Mouse (Mus musculus) midbrain, postnatal 0 days (tissue): ENCODE data around the gene Maml3. TPM values are rescaled to one million over a fixed set of nuclear protein-coding genes. Genes with fewer than 3 reads are reported as not detected.

ENCODE experiments used
- ATAC-seq: fragments of 200-750 bp; cut with Nextera tagmentation; 2 replicates; pipeline ENCODE4 v1.8.0; 2017; ENCODE audit warnings: moderate number of reproducible peaks, mild to moderate bottlenecking, moderate TSS enrichment, moderate library complexity; ENCODE audit not compliant: low FRiP score
- DNase-seq: peaks from one replicate; pipeline ENCODE4 v3.0.0-alpha.2; 2015; ENCODE audit warnings: low spot score
- H3K27ac ChIP-seq: fragments of 300-500 bp; sonication (generic); 2 replicates; pipeline ENCODE4 v1.5.1; 2014; ENCODE audit warnings: low read depth, mild to moderate bottlenecking, low read length, mixed read lengths
- H3K27me3 ChIP-seq: fragments of 300-500 bp; sonication (generic); 2 replicates; pipeline ENCODE4 v1.6.1; 2014; ENCODE audit warnings: low read length, control low read depth, mixed read lengths; ENCODE audit not compliant: insufficient read depth
- H3K36me3 ChIP-seq: fragments of 300-500 bp; sonication (generic); 2 replicates; pipeline ENCODE4 v1.6.1; 2014; ENCODE audit warnings: low read length, control low read depth, mixed read lengths; ENCODE audit not compliant: insufficient read depth
- H3K4me1 ChIP-seq: fragments of 300-500 bp; sonication (generic); 2 replicates; pipeline ENCODE4 v1.6.1; 2014; ENCODE audit warnings: mild to moderate bottlenecking, control low read depth, antibody characterized with exemption, low read length, mixed read lengths; ENCODE audit not compliant: insufficient read depth
- H3K4me2 ChIP-seq: fragments of 300-500 bp; sonication (generic); 2 replicates; pipeline ENCODE4 v1.6.1; 2014; ENCODE audit warnings: low read depth, mild to moderate bottlenecking, low read length, mixed read lengths; ENCODE audit not compliant: poor library complexity, severe bottlenecking
- H3K4me3 ChIP-seq: fragments of 300-500 bp; sonication (generic); 2 replicates; pipeline ENCODE4 v1.5.1; 2014; ENCODE audit warnings: low read depth, mild to moderate bottlenecking, low read length, moderate library complexity
- H3K9ac ChIP-seq: fragments of 300-500 bp; sonication (generic); replicated peaks from 2 replicates; pipeline ENCODE4 v1.6.1; 2014; ENCODE audit warnings: mild to moderate bottlenecking, low read length, moderate library complexity, mixed read lengths; ENCODE audit not compliant: poor library complexity, severe bottlenecking
- H3K9me3 ChIP-seq: fragments of 300-500 bp; sonication (generic); 2 replicates; pipeline ENCODE4 v1.6.1; 2016; ENCODE audit warnings: low read length, control low read depth
- CTCF ChIP-seq: IDR thresholded peaks from 2 replicates; pipeline ENCODE4 v1.5.1; 2016; ENCODE audit warnings: antibody characterized with exemption, mild to moderate bottlenecking
- WGBS: fragments of 180-500 bp; shearing (Covaris S2); extraction: QIAGEN DNeasy Blood & Tissue Kit; methylation state at CpG from one replicate; pipeline ENCODE4 v1.1.7; 2014; 5-methylcytosine and 5-hydroxymethylcytosine counted together
- polyA plus RNA-seq: library from polyadenylated mRNA; unstranded; fragments of >200 nt; fragmentation: Nextera tagmentation; extraction: Ambion mirVana; gene quantifications from 2 replicates; pipeline ENCODE4 v1.2.1, GENCODE M21; 2015
- total RNA-seq: library from RNA; depleted of rRNA; stranded (reverse); fragments of >200 nt; gene quantifications from 2 replicates; pipeline ENCODE4 v1.2.3, GENCODE M21; 2014

Maml3 gene
- total and polyA plus RNA-seq, 2 experiments from 2014 or later = 3.9 to 20.2 TPM

DNA sequence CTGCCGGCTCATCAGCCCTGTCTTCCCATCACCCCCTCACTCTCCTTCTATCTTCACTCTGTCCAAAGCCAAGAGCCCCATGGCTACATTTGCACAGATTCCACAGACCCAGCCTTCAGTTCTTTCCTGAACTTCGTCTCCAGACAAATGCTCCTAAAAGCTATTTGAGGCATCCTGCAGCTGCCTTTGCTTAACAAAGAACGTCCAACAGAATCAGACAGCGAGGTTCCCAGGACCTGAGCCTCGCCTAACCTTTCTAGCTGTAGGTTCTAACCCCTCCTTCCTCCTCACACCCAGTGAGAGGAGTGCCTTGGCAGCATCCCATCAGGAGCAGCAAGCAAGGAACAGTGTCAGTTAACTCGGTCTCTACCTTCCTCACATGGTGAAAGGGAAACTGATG, 132.3 kb downstream of the Maml3 start:
- Histone ChIP-seq H3K9me3 (no peaks in the 10 kb centered on the region), H3K4me2 (no peak overlapping the region), H3K9ac (no peak overlapping the region), H3K27ac (no peak overlapping the region), H3K36me3 (no peaks in the 10 kb centered on the region), H3K4me1 (no peaks in the 10 kb centered on the region; the same call in 1 of the 2 replicates), H3K4me3 (no peak overlapping the region), H3K27me3 (no peaks in the 10 kb centered on the region)
- no peak for TF ChIP-seq CTCF
- no peak for ATAC-seq
- no peak for DNase-seq
- 56% methylated on average over 6 of the region's 6 CpGs for WGBS

DNA sequence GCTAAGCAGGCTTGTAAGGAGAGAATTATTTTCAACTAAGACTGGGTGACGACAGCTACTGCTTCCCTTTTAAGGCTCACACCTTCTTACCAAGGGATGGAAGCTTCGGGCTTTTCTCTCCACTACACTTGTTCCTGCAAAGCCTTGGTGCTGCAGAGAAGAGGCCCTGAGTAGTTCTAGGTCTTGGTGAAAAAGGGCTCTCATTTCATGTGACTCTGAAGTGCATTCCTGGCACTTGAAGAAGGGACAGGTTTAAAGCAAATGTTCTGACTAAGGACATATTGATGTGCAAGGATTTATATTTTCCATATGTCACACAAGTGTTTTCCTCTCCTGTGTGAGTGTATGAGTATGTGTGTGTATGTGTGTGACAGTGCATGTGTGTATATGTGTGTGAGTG, 134.4 kb downstream of the Maml3 start:
- H3K27ac ChIP-seq = no peak overlapping the region
- H3K4me1 ChIP-seq = no peaks in the 10 kb centered on the region; the same call in 1 of the 2 replicates
- 95% methylated on average over 2 of the region's 2 CpGs for WGBS
- H3K4me2 ChIP-seq = no peak overlapping the region
- H3K4me3 ChIP-seq = no peak overlapping the region
- ATAC-seq = no peak
- TF ChIP-seq CTCF = no peak
- no peaks in the 10 kb centered on the region for H3K27me3 ChIP-seq
- DNase-seq = no peak
- H3K9me3 ChIP-seq = no peaks in the 10 kb centered on the region
- H3K9ac ChIP-seq = no peak overlapping the region
- no peaks in the 10 kb centered on the region for H3K36me3 ChIP-seq

DNA sequence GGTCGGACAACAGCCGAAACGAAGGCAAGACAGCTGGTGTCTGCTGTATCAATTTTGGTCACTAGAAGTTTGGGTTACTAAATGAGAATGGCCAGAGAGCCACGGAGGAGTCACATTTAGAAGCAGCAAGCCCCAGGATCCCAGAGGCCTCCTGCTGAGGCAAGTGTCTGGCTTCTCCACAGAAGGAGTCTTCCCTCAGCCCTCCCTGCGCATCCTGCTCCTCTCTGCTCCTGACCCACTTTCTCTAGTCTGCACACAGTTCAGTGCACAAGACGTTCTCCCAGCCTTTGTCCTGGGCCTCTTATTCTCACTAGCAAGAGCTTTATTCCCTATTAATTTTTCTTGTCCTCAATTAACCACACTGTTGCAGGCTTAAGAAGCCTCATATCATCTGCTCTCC, 135.4 kb downstream of the Maml3 start:
- Histone ChIP-seq H3K4me1 (peaks cover 4% of the 10 kb centered on the region; the same call in 1 of the 2 replicates), H3K27ac (no peak overlapping the region)

DNA sequence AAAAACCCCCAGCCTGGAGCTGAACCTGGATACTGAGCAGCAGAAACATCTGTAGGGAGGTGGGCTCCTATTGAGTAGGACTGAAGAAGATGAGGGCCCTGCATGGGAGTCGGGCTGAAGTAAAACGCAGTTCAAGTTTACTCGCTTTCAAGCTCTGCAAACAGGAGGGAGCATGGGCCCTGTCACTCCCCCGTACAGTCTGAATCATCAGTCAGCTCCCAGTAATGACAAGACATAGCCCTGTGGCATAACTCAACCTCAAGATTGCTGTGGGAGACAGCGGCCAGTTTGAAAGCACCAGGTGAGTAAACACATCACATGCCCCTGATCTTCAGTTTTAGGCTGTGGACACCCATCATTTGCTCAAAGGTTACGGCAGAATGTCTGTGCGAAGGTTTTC, 139.0 kb downstream of the Maml3 start:
- peak overlapping the region; percentile 82; the same call in 1 of the 2 replicates for H3K27ac ChIP-seq
- H3K9ac ChIP-seq = no peak overlapping the region
- no peaks in the 10 kb centered on the region for H3K36me3 ChIP-seq
- peaks cover 17% of the 10 kb centered on the region for H3K4me1 ChIP-seq
- ATAC-seq = no peak
- H3K9me3 ChIP-seq = no peaks in the 10 kb centered on the region
- no peaks in the 10 kb centered on the region for H3K27me3 ChIP-seq
- DNase-seq = no peak
- 66% methylated on average over 7 of the region's 7 CpGs for WGBS
- H3K4me2 ChIP-seq = no peak overlapping the region
- TF ChIP-seq CTCF = no peak
- no peak overlapping the region for H3K4me3 ChIP-seq

More for the DNA sequence above, 135.4 kb downstream of the Maml3 start:
- no peak for TF ChIP-seq CTCF
- H3K9ac ChIP-seq = no peak overlapping the region
- no peak overlapping the region for H3K4me3 ChIP-seq
- H3K4me2 ChIP-seq = no peak overlapping the region
- no peaks in the 10 kb centered on the region for H3K9me3 ChIP-seq
- ATAC-seq (no peak), DNase-seq (no peak)
- H3K36me3 ChIP-seq = no peaks in the 10 kb centered on the region
- no peaks in the 10 kb centered on the region for H3K27me3 ChIP-seq
- WGBS = 67% methylated on average over 6 of the region's 6 CpGs

DNA sequence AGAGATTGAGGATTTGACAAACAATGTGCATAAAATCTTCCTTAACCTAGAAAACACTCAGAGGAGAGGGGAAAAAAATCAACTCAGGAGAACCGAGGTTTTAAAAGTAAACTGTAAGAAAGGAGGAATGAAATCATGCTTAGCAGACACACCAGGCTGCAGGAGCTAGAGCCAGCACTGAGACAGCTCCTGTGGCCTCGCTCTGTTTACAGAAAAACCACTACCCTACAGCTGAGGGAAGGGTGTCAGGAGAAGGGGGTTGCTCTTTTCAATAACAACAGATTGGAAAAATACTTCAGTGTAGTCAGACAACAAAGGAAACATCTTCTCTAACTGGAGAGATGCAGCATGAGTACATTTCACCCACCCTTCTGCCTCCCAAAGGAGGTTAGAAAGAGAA, 139.4 kb downstream of the Maml3 start:
- H3K27me3 ChIP-seq = no peaks in the 10 kb centered on the region
- TF ChIP-seq CTCF = no peak
- peak overlapping the region; percentile 82; the same call in 1 of the 2 replicates for H3K27ac ChIP-seq
- DNase-seq (no peak), ATAC-seq (no peak)
- no peaks in the 10 kb centered on the region for H3K9me3 ChIP-seq
- no peaks in the 10 kb centered on the region for H3K36me3 ChIP-seq
- no peak overlapping the region for H3K9ac ChIP-seq
- WGBS = 22% methylated on average over 2 of the region's 2 CpGs
- peaks cover 17% of the 10 kb centered on the region for H3K4me1 ChIP-seq
- no peak overlapping the region for H3K4me2 ChIP-seq
- H3K4me3 ChIP-seq = no peak overlapping the region

DNA sequence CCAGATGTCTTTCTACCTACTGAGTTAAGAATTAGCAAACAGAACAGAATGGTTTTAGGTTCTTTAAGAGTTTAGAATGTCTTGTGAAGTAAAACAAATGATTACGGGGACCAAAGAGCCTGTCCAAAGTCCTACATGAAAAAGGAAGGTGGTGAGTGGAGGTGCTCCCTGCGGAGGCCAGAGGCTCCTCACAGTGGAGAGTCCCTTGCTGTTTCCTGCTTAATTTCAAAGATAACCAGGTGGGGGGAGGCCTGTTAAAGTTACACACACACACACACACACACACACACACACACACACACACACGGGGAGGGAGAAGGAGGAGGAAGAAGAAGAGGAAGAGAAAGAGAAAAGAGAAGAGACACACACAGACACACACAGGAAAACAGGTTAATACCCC, 139.9 kb downstream of the Maml3 start:
- DNase-seq (no peak), ATAC-seq (no peak)
- Histone ChIP-seq H3K27me3 (no peaks in the 10 kb centered on the region), H3K9me3 (no peaks in the 10 kb centered on the region), H3K36me3 (no peaks in the 10 kb centered on the region), H3K9ac (no peak overlapping the region), H3K27ac (peak overlapping the region; percentile 82), H3K4me1 (peaks cover 17% of the 10 kb centered on the region), H3K4me2 (no peak overlapping the region), H3K4me3 (no peak overlapping the region)
- no peak for TF ChIP-seq CTCF
- 32% methylated on average over 3 of the region's 3 CpGs for WGBS
